Mouse (Mus musculus): ENCODE measurements around the gene Csnk1e. TPM values are rescaled to one million over a fixed set of nuclear protein-coding genes. Genes with fewer than 3 reads are reported as not detected.

The Csnk1e gene
- polyA plus RNA-seq, 1 experiment from 2014 or later: 76.3 TPM

DNA sequence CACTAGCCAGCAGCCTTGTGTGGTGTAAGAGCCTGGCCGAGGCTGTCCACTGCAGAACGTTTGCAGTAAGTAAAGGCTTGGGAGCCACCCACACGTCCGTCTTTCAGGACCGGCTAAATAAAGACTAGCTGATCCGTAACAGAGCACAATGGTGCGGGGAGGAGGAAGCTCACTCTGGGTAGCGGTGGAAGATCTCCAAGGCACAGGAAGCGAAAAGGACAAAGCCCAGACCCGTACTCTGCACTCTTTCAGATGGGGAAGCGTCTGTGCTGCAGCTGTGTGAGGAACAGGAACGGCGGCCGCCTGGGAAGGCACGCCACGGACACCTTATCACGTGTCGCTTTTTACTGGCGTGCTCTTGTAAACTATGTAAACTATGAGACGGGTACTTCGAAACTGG lies 22.5 kb downstream of the Csnk1e start:
- H3K36me3 ChIP-seq (ENCODE audit: control insufficient read depth, insufficient read depth, low read length): peaks cover 94% of the 10 kb centered on the region
- ATAC-seq (ENCODE audit: low read depth) (peak; percentile 45; the same call in 1 of the 2 replicates), DNase-seq (ENCODE audit: low spot score) (peak; percentile 50)
- H3K9ac ChIP-seq (ENCODE audit: low read depth, low read length): no peak overlapping the region
- WGBS: 52% methylated on average over 21 of the region's 21 CpGs
- peak overlapping the region; percentile 68 for H3K27ac ChIP-seq (replicated peaks; ENCODE audit: low read depth, low read length)
- no peaks in the 10 kb centered on the region for H3K27me3 ChIP-seq (replicated peaks; ENCODE audit: control insufficient read depth, insufficient read depth, low read length)
- H3K4me1 ChIP-seq (ENCODE audit: control insufficient read depth, insufficient read depth, low read length): 0 out of 2 replicates have a peak, but pooled peaks cover 3% of the 10 kb centered on the region
- no peak overlapping the region for H3K4me2 ChIP-seq (ENCODE audit: low read depth, low read length)
- no peak overlapping the region for H3K4me3 ChIP-seq (ENCODE audit: low read depth, low read length)
- H3K9me3 ChIP-seq (ENCODE audit: control insufficient read depth, low read length): no peaks in the 10 kb centered on the region

DNA sequence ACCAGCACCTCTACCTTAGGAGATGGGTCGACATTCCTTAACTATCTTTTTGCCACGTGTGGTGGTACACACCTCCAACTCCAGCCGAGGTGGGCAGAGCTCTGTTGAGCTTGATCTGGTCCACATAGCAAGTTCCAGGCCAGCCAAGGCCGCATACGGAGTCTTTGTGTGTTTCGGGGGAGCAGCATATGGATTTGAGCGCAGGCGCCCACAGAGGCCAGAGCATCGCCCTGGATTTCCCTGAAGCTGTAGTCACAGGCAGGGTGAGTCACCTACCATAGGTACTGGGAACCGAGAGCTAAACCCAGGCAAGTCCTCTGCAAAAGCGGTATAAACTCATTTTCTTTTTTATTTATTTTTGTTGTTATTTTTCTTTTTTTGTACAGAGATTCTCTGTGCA lies 23.0 kb downstream of the Csnk1e start:
- WGBS: 92% methylated on average over 11 of the region's 11 CpGs
- peaks cover 94% of the 10 kb centered on the region for H3K36me3 ChIP-seq (ENCODE audit: control insufficient read depth, insufficient read depth, low read length)
- H3K9ac ChIP-seq (ENCODE audit: low read depth, low read length): no peak overlapping the region
- H3K4me1 ChIP-seq (ENCODE audit: control insufficient read depth, insufficient read depth, low read length): 0 out of 2 replicates have a peak, but pooled peaks cover 3% of the 10 kb centered on the region
- ATAC-seq (ENCODE audit: low read depth) (no peak), DNase-seq (ENCODE audit: low spot score) (no peak)
- no peak overlapping the region for H3K4me2 ChIP-seq (ENCODE audit: low read depth, low read length)
- no peaks in the 10 kb centered on the region for H3K9me3 ChIP-seq (ENCODE audit: control insufficient read depth, low read length)
- no peaks in the 10 kb centered on the region for H3K27me3 ChIP-seq (replicated peaks; ENCODE audit: control insufficient read depth, insufficient read depth, low read length)
- H3K27ac ChIP-seq (replicated peaks; ENCODE audit: low read depth, low read length): peak overlapping the region; percentile 68
- H3K4me3 ChIP-seq (ENCODE audit: low read depth, low read length): no peak overlapping the region

DNA sequence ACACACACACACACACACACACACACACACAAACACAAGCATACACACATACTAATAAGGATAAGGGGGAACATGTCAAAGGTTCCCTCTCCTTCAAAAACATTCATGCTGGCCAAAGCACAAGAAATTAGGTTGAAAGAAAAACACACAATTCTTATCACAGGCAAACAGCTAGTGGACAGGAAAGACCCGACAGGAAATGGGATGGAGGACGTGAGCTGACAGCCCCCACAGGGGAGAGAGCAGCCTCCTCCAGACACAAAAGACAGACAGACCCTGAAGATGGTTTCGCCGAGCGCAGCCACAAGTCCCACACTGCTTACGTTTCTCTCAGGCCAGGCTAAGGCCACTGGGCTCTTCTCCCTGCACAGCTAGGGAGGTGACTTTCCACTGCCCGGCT lies 23.4 kb downstream of the Csnk1e start:
- H3K36me3 ChIP-seq (ENCODE audit: control insufficient read depth, insufficient read depth, low read length): peaks cover 94% of the 10 kb centered on the region
- peak overlapping the region; percentile 68 for H3K27ac ChIP-seq (replicated peaks; ENCODE audit: low read depth, low read length)
- H3K4me3 ChIP-seq (ENCODE audit: low read depth, low read length): no peak overlapping the region
- WGBS: 66% methylated on average over 7 of the region's 7 CpGs
- DNase-seq (ENCODE audit: low spot score) (no peak), ATAC-seq (ENCODE audit: low read depth) (no peak)
- H3K4me1 ChIP-seq (ENCODE audit: control insufficient read depth, insufficient read depth, low read length): 0 out of 2 replicates have a peak, but pooled peaks cover 3% of the 10 kb centered on the region
- no peaks in the 10 kb centered on the region for H3K9me3 ChIP-seq (ENCODE audit: control insufficient read depth, low read length)
- no peak overlapping the region for H3K9ac ChIP-seq (ENCODE audit: low read depth, low read length)
- no peak overlapping the region for H3K4me2 ChIP-seq (ENCODE audit: low read depth, low read length)
- no peaks in the 10 kb centered on the region for H3K27me3 ChIP-seq (replicated peaks; ENCODE audit: control insufficient read depth, insufficient read depth, low read length)

DNA sequence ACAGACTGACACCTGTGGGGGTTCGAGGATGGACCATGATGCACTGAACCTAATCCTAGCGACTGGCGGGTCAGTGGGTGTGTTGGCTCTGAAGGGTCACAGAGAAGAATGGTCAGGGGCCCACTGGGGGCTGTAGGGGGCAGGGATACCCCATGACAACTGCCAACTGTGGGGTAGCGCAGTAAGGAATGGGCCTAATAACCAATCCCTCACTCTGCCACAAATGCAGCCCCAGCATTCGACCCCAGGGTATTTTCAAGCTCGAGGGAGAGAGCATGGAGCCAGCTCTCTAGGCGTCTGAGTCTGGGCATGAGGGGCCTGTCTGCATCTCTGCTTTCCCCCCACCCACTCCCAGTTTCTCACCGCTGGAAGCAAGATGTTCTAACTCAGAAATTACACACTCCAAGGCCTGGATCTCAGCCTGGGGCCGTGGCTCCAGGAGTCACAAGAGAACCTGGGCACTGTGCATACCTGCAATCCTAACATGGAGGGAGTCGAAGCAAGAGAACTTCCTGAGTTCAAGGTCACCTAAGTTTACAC lies 24.8 kb downstream of the Csnk1e start:
- Histone ChIP-seq H3K9me3 (ENCODE audit: control insufficient read depth, low read length) (no peaks in the 10 kb centered on the region), H3K4me1 (ENCODE audit: control insufficient read depth, insufficient read depth, low read length) (0 out of 2 replicates have a peak, but pooled peaks cover 3% of the 10 kb centered on the region), H3K36me3 (ENCODE audit: control insufficient read depth, insufficient read depth, low read length) (peaks cover 94% of the 10 kb centered on the region), H3K27me3 (replicated peaks; ENCODE audit: control insufficient read depth, insufficient read depth, low read length) (no peaks in the 10 kb centered on the region), H3K4me2 (ENCODE audit: low read depth, low read length) (no peak overlapping the region), H3K27ac (replicated peaks; ENCODE audit: low read depth, low read length) (no peak overlapping the region), H3K4me3 (ENCODE audit: low read depth, low read length) (no peak overlapping the region), H3K9ac (ENCODE audit: low read depth, low read length) (no peak overlapping the region)
- ATAC-seq (ENCODE audit: low read depth) (no peak), DNase-seq (ENCODE audit: low spot score) (no peak)
- WGBS: 62% methylated on average over 10 of the region's 10 CpGs

DNA sequence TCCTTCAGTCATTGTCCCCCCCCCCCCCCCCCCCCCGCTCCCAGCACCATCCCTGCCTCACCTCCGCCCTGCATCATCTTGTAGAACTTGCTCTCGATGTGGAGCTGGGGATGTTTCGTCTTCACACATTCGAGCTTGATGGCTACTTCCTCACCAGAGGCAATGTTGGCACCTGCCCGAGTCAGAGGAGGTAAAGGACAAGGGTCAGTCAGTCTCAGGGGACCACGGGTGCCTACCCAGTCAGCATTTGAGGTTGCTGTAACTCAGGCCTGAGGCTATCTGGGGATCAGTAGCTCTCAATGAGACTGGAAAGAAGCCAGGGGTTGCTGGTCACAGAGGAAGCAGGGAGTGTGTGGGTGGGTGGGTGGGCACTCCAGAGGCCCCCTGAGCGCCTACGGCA lies 25.4 kb downstream of the Csnk1e start:
- Histone ChIP-seq H3K9me3 (ENCODE audit: control insufficient read depth, low read length) (no peaks in the 10 kb centered on the region), H3K27me3 (replicated peaks; ENCODE audit: control insufficient read depth, insufficient read depth, low read length) (no peaks in the 10 kb centered on the region), H3K9ac (ENCODE audit: low read depth, low read length) (no peak overlapping the region), H3K4me1 (ENCODE audit: control insufficient read depth, insufficient read depth, low read length) (0 out of 2 replicates have a peak, but pooled peaks cover 3% of the 10 kb centered on the region), H3K4me2 (ENCODE audit: low read depth, low read length) (no peak overlapping the region), H3K4me3 (ENCODE audit: low read depth, low read length) (no peak overlapping the region), H3K36me3 (ENCODE audit: control insufficient read depth, insufficient read depth, low read length) (peaks cover 94% of the 10 kb centered on the region), H3K27ac (replicated peaks; ENCODE audit: low read depth, low read length) (no peak overlapping the region)
- ATAC-seq (ENCODE audit: low read depth): no peak
- 83% methylated on average over 7 of the region's 9 CpGs for WGBS
- DNase-seq (ENCODE audit: low spot score): no peak

DNA sequence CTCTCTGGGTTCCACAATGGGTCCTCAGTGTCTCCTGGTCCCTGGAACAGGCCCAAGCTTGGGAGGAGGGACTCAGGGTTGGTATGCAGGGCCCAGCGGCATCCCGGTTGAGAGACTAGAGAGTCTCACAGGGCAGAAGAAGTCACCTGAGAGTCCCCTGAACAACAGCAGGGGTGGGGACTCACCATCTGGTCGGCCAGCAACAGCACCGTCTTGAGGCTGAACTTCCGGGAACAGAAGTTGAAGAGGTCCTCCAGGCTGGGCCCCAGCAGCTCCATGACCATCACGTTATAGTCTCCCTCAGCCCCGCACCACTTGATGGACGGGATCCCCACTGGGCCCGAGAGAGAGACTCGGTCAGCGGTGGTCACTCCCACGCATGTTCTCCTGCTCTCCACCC lies 25.8 kb downstream of the Csnk1e start:
- 84% methylated on average over 10 of the region's 12 CpGs for WGBS
- H3K4me3 ChIP-seq (ENCODE audit: low read depth, low read length): no peak overlapping the region
- no peaks in the 10 kb centered on the region for H3K9me3 ChIP-seq (ENCODE audit: control insufficient read depth, low read length)
- H3K27me3 ChIP-seq (replicated peaks; ENCODE audit: control insufficient read depth, insufficient read depth, low read length): no peaks in the 10 kb centered on the region
- peaks cover 94% of the 10 kb centered on the region for H3K36me3 ChIP-seq (ENCODE audit: control insufficient read depth, insufficient read depth, low read length)
- H3K4me1 ChIP-seq (ENCODE audit: control insufficient read depth, insufficient read depth, low read length): 0 out of 2 replicates have a peak, but pooled peaks cover 3% of the 10 kb centered on the region
- no peak overlapping the region for H3K4me2 ChIP-seq (ENCODE audit: low read depth, low read length)
- no peak overlapping the region for H3K27ac ChIP-seq (replicated peaks; ENCODE audit: low read depth, low read length)
- H3K9ac ChIP-seq (ENCODE audit: low read depth, low read length): no peak overlapping the region
- ATAC-seq (ENCODE audit: low read depth) (no peak), DNase-seq (ENCODE audit: low spot score) (no peak)

DNA sequence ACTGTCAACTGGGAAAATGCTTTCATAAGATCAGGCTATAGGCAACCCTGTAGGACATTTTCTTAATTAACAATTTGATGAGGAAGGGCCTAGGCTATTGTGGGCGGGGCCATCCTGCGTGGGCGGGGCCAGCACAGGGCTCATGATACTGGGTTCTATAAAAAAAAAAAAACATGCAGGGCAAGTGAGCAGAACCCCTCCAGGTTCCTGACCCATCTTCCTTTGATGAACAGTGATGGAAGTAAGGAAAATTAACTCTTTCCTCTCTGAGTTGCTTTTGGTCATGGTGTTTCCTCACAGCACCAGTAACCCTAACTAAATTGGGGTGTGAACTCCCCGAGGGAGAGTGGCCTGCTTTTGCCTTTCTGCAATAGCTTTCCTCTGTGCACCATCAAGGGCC lies 26.8 kb downstream of the Csnk1e start:
- no peak for DNase-seq (ENCODE audit: low spot score)
- Histone ChIP-seq H3K9me3 (ENCODE audit: control insufficient read depth, low read length) (no peaks in the 10 kb centered on the region), H3K36me3 (ENCODE audit: control insufficient read depth, insufficient read depth, low read length) (peaks cover 95% of the 10 kb centered on the region), H3K4me2 (ENCODE audit: low read depth, low read length) (no peak overlapping the region), H3K27ac (replicated peaks; ENCODE audit: low read depth, low read length) (no peak overlapping the region), H3K4me3 (ENCODE audit: low read depth, low read length) (no peak overlapping the region), H3K27me3 (replicated peaks; ENCODE audit: control insufficient read depth, insufficient read depth, low read length) (no peaks in the 10 kb centered on the region), H3K4me1 (ENCODE audit: control insufficient read depth, insufficient read depth, low read length) (0 out of 2 replicates have a peak, but pooled peaks cover 3% of the 10 kb centered on the region), H3K9ac (ENCODE audit: low read depth, low read length) (no peak overlapping the region)
- WGBS: 84% methylated on average over 4 of the region's 4 CpGs
- no peak for ATAC-seq (ENCODE audit: low read depth)

DNA sequence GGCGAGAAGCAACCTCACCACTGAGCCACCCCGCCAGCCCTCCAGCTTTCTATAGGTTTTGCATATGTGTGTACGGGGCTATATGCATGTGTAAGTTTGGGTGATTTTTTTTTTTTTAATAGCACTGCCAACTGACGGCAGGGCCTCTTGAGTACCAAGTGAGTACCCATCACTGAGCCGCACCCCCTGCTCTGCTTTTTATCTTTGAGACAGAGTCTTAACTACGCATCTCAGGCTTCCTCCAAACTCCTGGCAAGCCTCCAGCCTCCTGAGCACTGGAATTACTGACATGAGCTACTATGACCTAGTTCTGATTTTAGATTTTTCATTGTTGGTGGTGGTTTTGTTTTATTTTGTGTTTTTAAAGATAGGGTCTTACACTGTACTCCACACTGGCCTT lies 27.9 kb downstream of the Csnk1e start:
- H3K4me2 ChIP-seq (ENCODE audit: low read depth, low read length): no peak overlapping the region
- no peak overlapping the region for H3K4me3 ChIP-seq (ENCODE audit: low read depth, low read length)
- no peaks in the 10 kb centered on the region for H3K4me1 ChIP-seq (ENCODE audit: control insufficient read depth, insufficient read depth, low read length)
- ATAC-seq (ENCODE audit: low read depth) (no peak), DNase-seq (ENCODE audit: low spot score) (peak; percentile 55)
- WGBS: 77% methylated on average over 6 of the region's 6 CpGs
- H3K36me3 ChIP-seq (ENCODE audit: control insufficient read depth, insufficient read depth, low read length): peaks cover 96% of the 10 kb centered on the region
- no peaks in the 10 kb centered on the region for H3K9me3 ChIP-seq (ENCODE audit: control insufficient read depth, low read length)
- no peak overlapping the region for H3K27ac ChIP-seq (replicated peaks; ENCODE audit: low read depth, low read length)
- H3K9ac ChIP-seq (ENCODE audit: low read depth, low read length): no peak overlapping the region
- H3K27me3 ChIP-seq (replicated peaks; ENCODE audit: control insufficient read depth, insufficient read depth, low read length): no peaks in the 10 kb centered on the region

DNA sequence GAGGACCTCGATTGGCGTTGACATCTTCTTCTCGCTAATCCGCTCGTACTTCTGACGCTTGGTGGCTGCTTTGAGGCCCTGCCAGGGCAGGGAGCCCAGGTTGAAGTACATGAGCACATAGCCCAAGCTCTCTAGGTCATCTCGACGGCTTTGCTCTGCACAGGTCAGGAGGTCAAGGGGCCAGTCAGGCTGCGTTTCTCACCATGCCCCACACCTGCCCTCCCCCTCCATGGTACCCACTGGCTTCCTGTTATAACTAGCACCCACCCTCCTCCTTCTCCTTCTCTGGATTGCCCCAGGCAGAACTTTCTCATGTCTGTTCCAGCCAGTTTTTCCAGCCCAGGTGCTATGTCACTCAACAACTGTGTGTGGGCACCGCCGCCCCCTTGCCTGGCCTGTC lies 29.9 kb downstream of the Csnk1e start:
- H3K4me1 ChIP-seq (ENCODE audit: control insufficient read depth, insufficient read depth, low read length): no peaks in the 10 kb centered on the region
- ATAC-seq (ENCODE audit: low read depth) (no peak), DNase-seq (ENCODE audit: low spot score) (peak; percentile 79)
- no peak overlapping the region for H3K4me3 ChIP-seq (ENCODE audit: low read depth, low read length)
- no peak overlapping the region for H3K9ac ChIP-seq (ENCODE audit: low read depth, low read length)
- H3K27ac ChIP-seq (replicated peaks; ENCODE audit: low read depth, low read length): no peak overlapping the region
- no peaks in the 10 kb centered on the region for H3K27me3 ChIP-seq (replicated peaks; ENCODE audit: control insufficient read depth, insufficient read depth, low read length)
- 73% methylated on average over 11 of the region's 11 CpGs for WGBS
- no peak overlapping the region for H3K4me2 ChIP-seq (ENCODE audit: low read depth, low read length)
- H3K36me3 ChIP-seq (ENCODE audit: control insufficient read depth, insufficient read depth, low read length): peaks cover 96% of the 10 kb centered on the region
- no peaks in the 10 kb centered on the region for H3K9me3 ChIP-seq (ENCODE audit: control insufficient read depth, low read length)

Measured in embryonic facial prominence, embryonic 14.5 days (tissue).